Mouse (Mus musculus): ENCODE data around the gene Ddx20.

DNA sequence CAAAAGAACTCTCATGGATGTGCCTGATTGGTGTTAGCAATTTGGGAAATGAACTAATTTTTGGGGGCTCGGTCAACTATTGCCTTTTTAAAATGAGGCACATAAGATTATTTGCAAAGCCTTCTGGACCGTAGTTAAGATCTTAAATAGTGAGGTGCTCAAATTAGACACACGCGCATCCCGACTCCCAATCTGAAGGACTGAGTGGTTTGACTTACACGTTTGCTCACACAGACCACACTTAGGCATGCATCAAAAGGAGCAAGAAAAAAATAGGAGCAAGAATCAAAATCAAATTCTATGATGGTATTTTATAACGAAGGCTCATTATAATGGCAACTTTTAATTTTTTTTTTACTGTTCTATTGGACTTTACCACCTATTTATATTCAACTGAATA is 49.7 kb upstream of the Ddx20 start:
- no peak for TF ChIP-seq CTCF (IDR thresholded peaks at IDR 0.05; ENCODE audit: extremely low read depth, insufficient read depth, insufficient read length, insufficient replicate concordance)
- no peak for TF ChIP-seq POLR2A (IDR thresholded peaks at IDR 0.05; ENCODE audit: low read depth, low read length)

Measured in spleen, adult 2 months (tissue).